Mouse (Mus musculus) embryonic facial prominence, embryonic 15.5 days (tissue): Measurements from ENCODE around the gene Myo6. TPM values are rescaled to one million over a fixed set of nuclear protein-coding genes. Genes with fewer than 3 reads are reported as not detected.
"Not testable (repeated sequence)": the region's sequence is repeated elsewhere in the genome, so short reads cannot be mapped to it uniquely, and the experiment has no call there.

ENCODE experiments used
- ATAC-seq: fragments of 200-750 bp; cut with Nextera tagmentation; 2 replicates; pipeline ENCODE4 v1.8.0; 2017; ENCODE audit warnings: low read depth, moderate TSS enrichment; ENCODE audit not compliant: insufficient number of reproducible peaks, low FRiP score, low TSS enrichment
- H3K27ac ChIP-seq: fragments of 300-500 bp; sonication (generic); replicated peaks from 2 replicates; pipeline ENCODE4 v1.5.1; 2015; ENCODE audit warnings: mild to moderate bottlenecking, inconsistent platforms
- H3K27me3 ChIP-seq: fragments of 300-500 bp; sonication (generic); 2 replicates; pipeline ENCODE4 v1.6.1; 2015; ENCODE audit warnings: inconsistent platforms
- H3K36me3 ChIP-seq: fragments of 300-500 bp; sonication (generic); 2 replicates; pipeline ENCODE4 v1.6.1; 2015; ENCODE audit warnings: mild to moderate bottlenecking, inconsistent platforms
- H3K4me1 ChIP-seq: fragments of 300-500 bp; sonication (generic); 2 replicates; pipeline ENCODE4 v1.6.1; 2015; ENCODE audit warnings: inconsistent platforms
- H3K4me2 ChIP-seq: fragments of 300-500 bp; sonication (generic); replicated peaks from 2 replicates; pipeline ENCODE4 v1.6.1; 2015; ENCODE audit warnings: mild to moderate bottlenecking, inconsistent platforms
- H3K4me3 ChIP-seq: fragments of 300-500 bp; sonication (generic); replicated peaks from 2 replicates; pipeline ENCODE4 v1.5.1; 2015; ENCODE audit warnings: mild to moderate bottlenecking, inconsistent platforms
- H3K9ac ChIP-seq: fragments of 300-500 bp; sonication (generic); 2 replicates; pipeline ENCODE4 v1.6.1; 2015; ENCODE audit warnings: inconsistent platforms
- H3K9me3 ChIP-seq: fragments of 300-500 bp; sonication (generic); replicated peaks from 2 replicates; pipeline ENCODE4 v1.6.1; 2016; ENCODE audit warnings: inconsistent platforms
- WGBS: fragments of 180-500 bp; shearing (Covaris S2); methylation state at CpG from one replicate; pipeline ENCODE4 v1.1.7; 2015; 5-methylcytosine and 5-hydroxymethylcytosine counted together
- polyA plus RNA-seq: library from polyadenylated mRNA; unstranded; fragments of >200 nt; fragmentation: Nextera tagmentation; extraction: Ambion mirVana; gene quantifications from 2 replicates; pipeline ENCODE4 v1.2.1, GENCODE M21; 2015

The Myo6 gene
- polyA plus RNA-seq, 1 experiment from 2014 or later = 23.3 TPM

DNA sequence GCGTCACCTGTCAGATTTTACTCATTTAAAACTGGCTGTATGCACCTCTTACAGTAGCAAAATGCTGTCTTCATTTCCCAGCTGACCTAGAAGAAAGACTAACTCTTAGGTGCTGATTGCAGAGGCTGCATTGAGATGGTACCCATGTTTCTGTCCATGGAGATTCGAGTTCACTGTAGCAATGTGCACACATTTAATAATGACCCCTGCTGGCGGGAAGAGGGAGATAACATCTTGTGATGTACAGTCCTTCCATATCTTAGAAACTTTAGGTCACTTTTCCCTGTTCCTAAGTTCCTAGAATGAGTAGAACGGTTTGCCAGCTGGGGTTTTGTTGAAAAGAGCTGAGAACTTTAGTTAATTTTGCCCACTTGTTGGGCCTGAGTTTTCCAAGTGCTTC, 138.7 kb downstream of the Myo6 start:
- ATAC-seq = no peak
- Histone ChIP-seq H3K4me1 (no peaks in the 10 kb centered on the region), H3K27me3 (no peaks in the 10 kb centered on the region), H3K9me3 (no peaks in the 10 kb centered on the region), H3K4me3 (no peak overlapping the region), H3K9ac (no peak overlapping the region), H3K36me3 (peaks cover 10% of the 10 kb centered on the region; the same call in 1 of the 2 replicates), H3K4me2 (no peak overlapping the region), H3K27ac (no peak overlapping the region)
- WGBS = 68% methylated on average over 4 of the region's 4 CpGs

DNA sequence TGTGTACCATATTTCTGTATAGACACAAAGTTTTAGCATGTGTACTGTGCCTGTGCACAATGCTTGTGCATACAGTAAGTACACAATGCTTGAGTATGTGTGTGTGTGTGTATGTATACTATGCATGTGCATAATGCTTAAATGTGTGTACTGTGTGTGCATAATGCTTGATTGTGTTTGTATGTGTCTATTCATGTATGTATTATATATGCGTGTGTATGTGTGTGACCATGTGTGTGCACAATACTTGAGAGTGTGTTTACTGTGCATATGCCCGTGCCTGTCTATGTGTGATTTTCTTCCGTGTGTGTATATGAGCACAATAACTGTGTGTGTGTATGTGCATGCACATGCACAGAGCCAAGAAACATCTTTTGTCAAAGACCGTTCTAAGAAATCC, 141.6 kb downstream of the Myo6 start:
- WGBS = 84% methylated on average over 4 of the region's 4 CpGs
- Histone ChIP-seq H3K9ac (no peak overlapping the region), H3K4me2 (no peak overlapping the region), H3K4me1 (no peaks in the 10 kb centered on the region), H3K4me3 (no peak overlapping the region), H3K36me3 (0 out of 2 replicates have a peak, but pooled peaks cover 3% of the 10 kb centered on the region), H3K27me3 (no peaks in the 10 kb centered on the region), H3K9me3 (no peaks in the 10 kb centered on the region), H3K27ac (no peak overlapping the region)
- no peak for ATAC-seq

DNA sequence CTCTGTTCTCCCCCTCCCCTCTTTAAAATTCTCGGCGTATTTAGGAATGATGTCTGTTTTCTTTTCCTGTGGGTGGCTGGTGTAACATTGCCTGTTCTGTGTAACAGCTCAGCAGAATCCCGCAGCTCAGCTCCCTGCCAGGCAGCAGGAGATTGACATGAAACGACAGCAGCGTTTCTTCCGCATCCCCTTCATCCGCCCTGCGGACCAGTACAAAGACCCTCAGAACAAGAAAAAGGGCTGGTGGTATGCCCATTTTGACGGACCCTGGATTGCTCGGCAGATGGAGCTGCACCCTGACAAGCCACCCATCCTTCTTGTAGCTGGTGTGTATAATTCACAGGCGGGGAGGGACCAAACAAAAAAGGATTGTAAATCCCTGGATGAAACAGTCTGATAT, 142.0 kb downstream of the Myo6 start:
- H3K27me3 ChIP-seq = no peaks in the 10 kb centered on the region
- no peaks in the 10 kb centered on the region for H3K9me3 ChIP-seq
- 0 out of 2 replicates have a peak, but pooled peaks cover 3% of the 10 kb centered on the region for H3K36me3 ChIP-seq
- H3K4me1 ChIP-seq = no peaks in the 10 kb centered on the region
- no peak overlapping the region for H3K9ac ChIP-seq
- 51% methylated on average over 11 of the region's 11 CpGs for WGBS
- no peak overlapping the region for H3K4me2 ChIP-seq
- H3K4me3 ChIP-seq = no peak overlapping the region
- no peak overlapping the region for H3K27ac ChIP-seq
- no peak for ATAC-seq

DNA sequence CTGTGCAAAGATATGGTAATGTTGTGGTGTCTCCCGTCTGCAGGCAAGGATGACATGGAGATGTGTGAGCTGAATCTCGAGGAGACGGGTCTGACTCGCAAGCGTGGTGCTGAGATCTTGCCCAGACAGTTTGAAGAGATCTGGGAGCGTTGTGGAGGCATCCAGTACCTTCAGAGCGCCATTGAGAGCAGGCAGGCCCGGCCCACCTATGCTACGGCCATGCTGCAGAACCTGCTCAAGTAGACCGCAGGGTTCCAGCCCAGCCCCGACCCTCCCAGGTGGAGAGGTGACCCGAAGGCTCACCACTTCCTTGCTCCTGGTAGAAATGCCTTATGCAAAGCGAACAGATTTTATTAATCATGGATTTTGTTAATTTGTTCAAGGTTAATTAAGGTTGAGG, 142.8 kb downstream of the Myo6 start:
- Histone ChIP-seq H3K9ac (no peak overlapping the region), H3K27ac (no peak overlapping the region), H3K4me2 (no peak overlapping the region), H3K36me3 (0 out of 2 replicates have a peak, but pooled peaks cover 3% of the 10 kb centered on the region), H3K27me3 (no peaks in the 10 kb centered on the region), H3K4me1 (no peaks in the 10 kb centered on the region), H3K9me3 (no peaks in the 10 kb centered on the region), H3K4me3 (no peak overlapping the region)
- ATAC-seq = no peak
- 85% methylated on average over 13 of the region's 13 CpGs for WGBS

DNA sequence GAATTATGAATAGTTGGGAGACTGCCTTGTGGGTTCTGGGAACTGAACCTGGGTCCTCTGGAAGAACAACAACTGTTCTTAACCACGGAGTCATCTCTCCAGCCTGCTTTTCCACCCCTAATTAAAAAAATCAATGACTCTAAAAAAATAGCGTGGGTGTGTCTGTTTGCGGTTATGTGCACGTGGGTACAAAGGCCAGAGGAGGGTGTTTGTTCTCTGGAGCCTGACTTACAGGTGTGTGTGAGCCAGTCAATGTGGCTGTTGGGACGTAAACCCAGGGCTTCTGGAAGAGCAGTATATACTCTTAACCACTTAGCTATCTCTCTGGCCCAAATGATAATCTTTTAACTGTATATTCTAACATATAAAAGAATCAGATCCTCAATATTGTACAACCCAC, 148.8 kb downstream of the Myo6 start:
- no peaks in the 10 kb centered on the region for H3K36me3 ChIP-seq
- H3K4me2 ChIP-seq = no peak overlapping the region
- H3K9me3 ChIP-seq = no peaks in the 10 kb centered on the region
- H3K9ac ChIP-seq = no peak overlapping the region
- no peaks in the 10 kb centered on the region for H3K27me3 ChIP-seq
- no peak overlapping the region for H3K4me3 ChIP-seq
- H3K4me1 ChIP-seq = no peaks in the 10 kb centered on the region
- H3K27ac ChIP-seq = no peak overlapping the region
- 70% methylated on average over 5 of the region's 5 CpGs for WGBS
- ATAC-seq = no peak

DNA sequence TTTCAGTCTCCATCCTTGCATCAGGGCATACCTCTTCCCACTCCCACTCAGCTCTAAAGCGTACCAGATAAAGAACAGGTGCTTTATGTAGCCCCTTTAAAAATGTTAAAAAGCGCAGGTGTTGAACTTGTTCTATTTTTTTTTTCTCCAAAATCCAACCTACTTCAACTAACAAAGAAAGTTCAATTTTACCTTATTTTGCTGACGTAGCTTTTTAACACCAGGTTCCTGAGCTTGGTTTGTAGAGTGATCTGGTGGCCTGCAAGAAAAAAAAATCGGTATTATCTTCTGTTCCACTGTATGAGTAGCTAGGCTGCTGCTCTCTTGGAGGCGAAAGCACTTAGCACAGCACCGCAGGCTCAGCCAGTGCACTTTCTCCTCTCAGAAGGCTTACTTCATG, 151.1 kb downstream of the Myo6 start:
- H3K4me3 ChIP-seq = no peak overlapping the region
- no peaks in the 10 kb centered on the region for H3K36me3 ChIP-seq
- no peaks in the 10 kb centered on the region for H3K27me3 ChIP-seq
- WGBS = 92% methylated on average over 6 of the region's 6 CpGs
- no peak overlapping the region for H3K4me2 ChIP-seq
- no peak for ATAC-seq
- H3K9ac ChIP-seq = no peak overlapping the region
- H3K4me1 ChIP-seq = no peaks in the 10 kb centered on the region
- no peak overlapping the region for H3K27ac ChIP-seq
- no peaks in the 10 kb centered on the region for H3K9me3 ChIP-seq

DNA sequence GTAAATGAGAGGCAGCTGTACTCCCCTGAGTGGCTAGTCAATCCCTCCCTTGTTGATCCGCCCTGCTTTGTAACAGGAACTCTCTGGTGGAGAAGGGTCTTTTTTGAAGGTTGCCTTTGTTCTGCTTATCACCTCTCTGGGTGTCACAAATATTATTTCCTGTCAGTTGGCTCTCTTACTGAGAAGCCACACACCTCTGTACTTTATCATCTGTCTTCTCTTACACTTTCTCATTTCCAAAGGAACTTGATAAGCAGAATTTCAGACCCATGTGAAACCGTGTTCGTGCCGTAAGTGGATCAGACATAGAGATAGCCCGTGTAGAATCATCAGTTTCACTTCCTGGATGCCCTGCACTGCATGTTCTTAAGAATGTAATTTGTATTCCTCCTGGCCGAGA, 153.2 kb downstream of the Myo6 start:
- 81% methylated on average over 6 of the region's 6 CpGs for WGBS
- no peak for ATAC-seq
- Histone ChIP-seq H3K4me3 (no peak overlapping the region), H3K36me3 (no peaks in the 10 kb centered on the region), H3K27me3 (no peaks in the 10 kb centered on the region), H3K9ac (no peak overlapping the region), H3K27ac (no peak overlapping the region), H3K9me3 (no peaks in the 10 kb centered on the region), H3K4me2 (no peak overlapping the region), H3K4me1 (no peaks in the 10 kb centered on the region)

DNA sequence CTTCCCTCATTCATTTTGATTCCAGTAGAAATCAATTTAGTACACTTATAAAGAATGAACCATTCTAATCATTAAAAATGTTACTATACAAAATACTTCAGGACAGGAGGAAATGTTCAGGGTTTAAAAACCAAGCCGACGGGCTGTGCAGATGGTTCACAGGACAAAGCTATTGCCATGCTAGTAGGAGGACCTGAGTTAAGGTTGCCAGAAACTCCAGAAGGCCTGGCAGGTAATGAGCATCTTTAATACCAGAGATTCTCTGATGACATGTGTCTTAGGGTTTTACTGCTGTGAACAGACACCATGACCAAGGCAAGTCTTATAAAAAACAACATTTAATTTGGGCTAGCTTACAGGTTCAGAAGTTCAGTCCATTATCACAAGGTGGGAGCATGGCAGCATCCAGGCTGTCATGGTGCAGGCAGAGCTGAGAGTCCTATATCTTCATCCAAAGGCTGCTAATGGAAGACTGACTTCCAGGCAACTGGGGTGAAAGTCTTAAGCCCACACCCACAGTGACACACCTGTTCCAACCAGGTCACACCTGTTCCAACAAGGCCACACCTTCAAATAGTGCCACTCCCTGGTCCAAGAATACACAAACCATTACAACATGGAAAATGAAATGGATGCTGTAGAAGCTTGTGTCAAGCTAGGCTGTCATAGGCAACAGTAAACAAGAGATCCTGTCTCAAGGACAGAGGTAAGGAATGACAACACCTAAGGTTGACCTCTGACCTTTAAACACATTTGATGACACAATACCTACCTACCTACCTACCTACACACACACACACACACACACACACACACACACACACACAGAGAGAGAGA, 156.4 kb downstream of the Myo6 start:
- not testable (repeated sequence) for H3K4me3 ChIP-seq, H3K27me3 ChIP-seq, ATAC-seq, H3K9me3 ChIP-seq, H3K4me2 ChIP-seq, H3K36me3 ChIP-seq, H3K4me1 ChIP-seq, H3K9ac ChIP-seq, H3K27ac ChIP-seq
- WGBS = 87% methylated on average over 2 of the region's 2 CpGs

DNA sequence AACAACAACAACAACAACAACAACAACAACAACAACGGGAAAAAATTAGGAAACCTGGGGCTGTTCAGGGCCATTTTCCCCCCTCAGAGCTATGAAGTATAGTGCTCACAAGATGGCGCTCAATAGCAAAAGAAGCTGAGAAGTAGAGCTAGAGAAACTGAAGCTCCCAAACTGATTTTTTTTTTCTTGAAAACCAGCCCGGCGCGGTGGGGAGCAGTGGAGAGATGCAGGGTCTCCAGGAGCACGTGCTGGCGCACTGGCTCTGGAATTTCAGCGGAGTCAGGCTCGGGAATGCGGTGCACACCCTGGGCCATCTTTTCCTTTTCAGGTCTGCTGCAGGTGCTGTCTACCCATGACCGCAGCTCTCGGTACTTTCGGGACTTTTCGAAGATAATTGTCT, 167.3 kb downstream of the Myo6 start:
- H3K9ac ChIP-seq = no peak overlapping the region
- 16% methylated on average over 14 of the region's 14 CpGs for WGBS
- ATAC-seq = no peak

DNA sequence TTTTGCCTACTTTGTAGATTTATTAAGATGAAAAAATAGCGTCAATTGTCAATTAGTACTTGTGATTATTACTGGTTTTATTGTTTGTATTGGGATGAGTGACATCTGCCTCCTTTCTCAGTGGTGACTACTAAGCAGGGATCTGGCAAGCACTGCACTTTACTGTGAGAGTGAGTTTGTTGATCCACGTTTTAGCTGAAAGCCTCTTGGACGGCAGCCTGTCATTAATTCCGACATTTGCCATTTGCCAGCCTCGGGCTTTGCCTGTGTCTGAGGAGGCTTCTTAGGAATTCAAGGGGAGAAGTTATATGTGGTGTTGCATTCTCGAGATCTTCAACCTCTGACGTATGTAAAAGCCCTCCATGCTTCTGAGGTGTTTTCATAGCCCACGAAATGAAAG, 168.6 kb downstream of the Myo6 start:
- Histone ChIP-seq H3K4me3 (no peak overlapping the region), H3K36me3 (no peaks in the 10 kb centered on the region), H3K4me1 (peaks cover 13% of the 10 kb centered on the region; the same call in 1 of the 2 replicates), H3K4me2 (peak overlapping the region; percentile 28), H3K27me3 (no peaks in the 10 kb centered on the region), H3K9ac (no peak overlapping the region), H3K27ac (no peak overlapping the region), H3K9me3 (no peaks in the 10 kb centered on the region)
- ATAC-seq = no peak
- 32% methylated on average over 8 of the region's 8 CpGs for WGBS

More for the DNA sequence above, 167.3 kb downstream of the Myo6 start:
- Histone ChIP-seq H3K4me2 (peak overlapping the region; percentile 68), H3K9me3 (no peaks in the 10 kb centered on the region), H3K4me1 (peaks cover 13% of the 10 kb centered on the region; the same call in 1 of the 2 replicates), H3K27me3 (no peaks in the 10 kb centered on the region), H3K36me3 (no peaks in the 10 kb centered on the region), H3K4me3 (peak overlapping the region; percentile 40), H3K27ac (no peak overlapping the region)

DNA sequence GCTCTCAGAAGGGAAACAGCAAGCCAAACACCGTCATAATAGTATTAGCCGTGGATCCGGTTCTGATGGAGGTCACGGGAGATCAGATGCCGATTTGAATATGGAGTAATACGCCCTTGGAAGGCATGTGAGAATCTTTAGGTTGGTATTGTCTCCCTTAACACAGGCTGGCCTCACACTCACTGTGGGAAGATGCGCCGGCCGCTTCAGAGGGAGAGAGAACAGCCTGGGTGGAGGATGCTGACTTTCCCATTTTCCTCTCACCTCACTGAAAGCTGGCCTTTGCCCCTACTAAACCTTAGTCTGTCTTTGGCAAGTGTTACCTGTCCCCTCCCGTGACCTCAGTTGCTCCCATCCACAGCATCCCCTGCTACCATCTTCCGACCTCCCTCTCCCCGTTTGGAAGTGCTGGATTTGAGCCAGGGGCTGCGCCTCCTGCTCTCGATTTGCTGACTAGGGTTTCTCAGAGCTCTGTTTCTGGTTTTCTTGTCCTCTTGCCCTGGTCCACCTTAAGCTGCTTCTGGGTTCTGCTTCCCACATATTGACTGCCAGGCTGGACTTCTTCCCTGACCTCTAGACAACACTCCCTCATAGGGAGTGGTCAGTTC, 169.3 kb downstream of the Myo6 start:
- whole genome bisulfite sequencing = 45% methylated on average over 14 of the region's 14 CpGs
- peak overlapping the region; percentile 28 for H3K4me2 ChIP-seq
- no peak overlapping the region for H3K4me3 ChIP-seq

More for the DNA sequence above, 169.3 kb downstream of the Myo6 start:
- H3K9me3 ChIP-seq = no peaks in the 10 kb centered on the region
- H3K27me3 ChIP-seq = no peaks in the 10 kb centered on the region
- H3K9ac ChIP-seq = no peak overlapping the region
- H3K4me1 ChIP-seq = peaks cover 13% of the 10 kb centered on the region; the same call in 1 of the 2 replicates
- no peaks in the 10 kb centered on the region for H3K36me3 ChIP-seq
- no peak for ATAC-seq
- H3K27ac ChIP-seq = no peak overlapping the region
